Mouse (Mus musculus) embryonic fibroblast, embryonic 13.5 days (primary cell): ENCODE results near the gene Vgll2.

ENCODE experiments used
- CTCF ChIP-seq: IDR thresholded peaks from 2 replicates; pipeline ENCODE4 v1.5.1; 2011; ENCODE audit warnings: mild to moderate bottlenecking, control low read depth, low read length, moderate library complexity, borderline replicate concordance; ENCODE audit not compliant: insufficient read depth
- POLR2A ChIP-seq: IDR thresholded peaks from 2 replicates; pipeline ENCODE4 v1.6.1; 2011; ENCODE audit warnings: low read depth, mild to moderate bottlenecking, control low read depth, low read length, moderate library complexity

DNA sequence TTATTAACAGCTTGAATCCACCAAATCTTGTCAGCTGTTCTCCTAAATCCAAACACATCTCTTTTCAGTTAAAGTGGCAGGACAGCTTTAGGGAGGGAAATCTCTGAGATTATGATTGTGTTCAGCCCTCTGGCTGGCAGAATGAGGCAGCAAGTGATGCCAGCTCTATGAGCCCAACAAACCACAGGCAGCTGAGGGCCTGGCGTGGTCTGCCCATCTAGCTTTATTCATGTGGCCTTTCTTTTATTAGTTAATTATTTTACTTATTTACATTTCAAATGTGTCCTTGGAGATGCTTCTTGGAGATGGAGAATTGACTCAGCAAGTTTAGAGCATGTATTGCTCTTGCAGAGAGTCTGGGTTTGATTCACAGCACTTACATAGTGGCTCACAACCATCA, 3.8 kb upstream of the Vgll2 start:
- TF ChIP-seq CTCF (no peak), POLR2A (no peak)
